Mouse (Mus musculus) left cerebral cortex, adult 11 months (tissue): ENCODE measurements around the gene Gm21149.
"Not testable (repeated sequence)": the region's sequence is repeated elsewhere in the genome, so short reads cannot be mapped to it uniquely, and the experiment has no call there.

Experiments
- DNase-seq: peaks from one replicate; pipeline ENCODE4 v3.0.0; 2022; ENCODE audit warnings: low spot score

Gene Gm21149

DNA sequence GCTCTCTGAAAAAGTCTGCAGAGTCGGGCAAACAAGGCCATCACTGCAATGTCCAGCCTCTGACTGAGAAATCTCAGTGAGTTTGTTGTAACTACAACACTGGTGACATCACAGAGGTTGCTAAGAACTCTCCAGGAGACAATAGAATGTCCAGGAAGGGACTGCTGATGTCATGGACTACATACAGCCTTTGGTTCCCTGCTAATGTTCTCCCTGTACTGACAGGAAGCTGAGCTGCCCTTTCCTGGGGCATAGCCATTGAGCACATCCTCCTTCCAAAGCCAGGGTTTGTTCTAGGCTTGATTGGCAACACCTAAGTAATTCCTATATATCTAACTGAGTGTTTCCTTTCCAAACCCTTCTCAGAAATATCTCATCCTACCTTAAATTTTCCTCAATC is at the start of gene Gm21149:
TSS of gene Gm21149 (minus strand) at position 101 of the 400 bp plus-strand sequence.
- DNase-seq = not testable (repeated sequence)

- not testable (repeated sequence) for DNase-seq
These were observed 46.1 kb upstream of the Gm21149 start for GRCm38 (mm10) chr5:15522470-15522869.

DNA sequence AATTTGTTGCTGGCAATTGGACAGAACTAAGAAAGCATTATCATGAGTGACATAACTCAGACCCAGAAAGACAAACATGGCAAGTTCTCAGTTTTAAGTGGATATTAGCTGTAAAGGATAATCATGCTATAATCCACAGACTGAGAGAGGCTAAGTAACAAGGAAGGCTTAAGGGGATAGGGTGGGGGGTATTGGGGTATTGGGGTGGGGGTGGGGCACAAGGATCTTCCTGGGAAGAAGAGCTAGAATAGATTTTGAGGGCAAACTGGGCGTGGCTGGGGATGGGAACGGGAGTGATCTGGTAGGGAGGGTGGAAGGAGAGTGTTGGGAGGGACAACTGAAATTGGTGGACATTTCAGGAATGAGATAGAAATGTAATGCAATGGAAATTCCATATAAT is 45.7 kb upstream of the Gm21149 start:
- not testable (repeated sequence) for DNase-seq

- not testable (repeated sequence) for DNase-seq
These were observed 44.1 kb upstream of the Gm21149 start for GRCm38 (mm10) chr5:15520418-15520817.

DNA sequence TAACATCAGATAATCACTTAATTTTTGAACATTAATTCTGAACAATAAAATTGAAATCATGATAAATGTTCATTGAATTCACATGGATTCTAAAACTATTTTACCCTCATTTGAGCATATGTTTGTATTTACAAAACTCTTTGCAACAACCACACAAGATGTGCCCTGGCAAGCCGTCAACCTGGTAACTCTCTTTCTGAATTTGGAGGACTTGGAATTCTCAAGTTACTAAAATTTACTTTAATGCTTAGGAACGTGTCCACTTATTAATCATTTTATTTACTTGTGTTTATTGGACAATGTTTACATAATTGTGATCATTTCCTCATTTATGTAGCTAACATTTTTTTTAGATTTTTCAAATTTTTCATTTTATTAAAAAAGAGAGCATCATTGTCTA is 40.8 kb upstream of the Gm21149 start:
- not testable (repeated sequence) for DNase-seq

GRCm38 (mm10) chr5:15512236-15512635 is 35.9 kb upstream of the Gm21149 start:
- DNase-seq = not testable (repeated sequence)

DNA sequence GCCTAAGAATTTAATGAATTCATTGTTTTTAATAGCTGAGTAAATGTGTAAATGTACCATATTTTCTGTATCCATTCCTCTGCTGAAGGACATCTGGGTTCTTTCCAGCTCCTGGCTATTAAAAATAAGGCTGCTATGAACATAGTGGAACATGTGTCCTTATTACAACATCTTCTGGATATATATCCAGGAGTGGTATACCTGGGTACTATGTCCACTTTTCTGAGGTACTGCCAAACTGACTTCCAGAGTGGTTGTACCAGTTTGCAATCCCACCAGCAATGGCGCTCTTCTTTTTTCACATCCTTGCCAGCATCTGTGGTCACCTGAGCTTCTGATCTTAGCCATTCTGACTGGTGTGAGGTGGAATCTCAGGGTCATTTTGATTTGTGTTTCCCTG is 33.6 kb upstream of the Gm21149 start:
- not testable (repeated sequence) for DNase-seq

- DNase-seq = not testable (repeated sequence)
These were observed 32.4 kb upstream of the Gm21149 start for GRCm38 (mm10) chr5:15508460-15509451.

- DNase-seq = not testable (repeated sequence)
These were observed 31.6 kb upstream of the Gm21149 start for GRCm38 (mm10) chr5:15507757-15508459.

GRCm38 (mm10) chr5:15507309-15507619 is 30.9 kb upstream of the Gm21149 start:
- DNase-seq = no peak

DNA sequence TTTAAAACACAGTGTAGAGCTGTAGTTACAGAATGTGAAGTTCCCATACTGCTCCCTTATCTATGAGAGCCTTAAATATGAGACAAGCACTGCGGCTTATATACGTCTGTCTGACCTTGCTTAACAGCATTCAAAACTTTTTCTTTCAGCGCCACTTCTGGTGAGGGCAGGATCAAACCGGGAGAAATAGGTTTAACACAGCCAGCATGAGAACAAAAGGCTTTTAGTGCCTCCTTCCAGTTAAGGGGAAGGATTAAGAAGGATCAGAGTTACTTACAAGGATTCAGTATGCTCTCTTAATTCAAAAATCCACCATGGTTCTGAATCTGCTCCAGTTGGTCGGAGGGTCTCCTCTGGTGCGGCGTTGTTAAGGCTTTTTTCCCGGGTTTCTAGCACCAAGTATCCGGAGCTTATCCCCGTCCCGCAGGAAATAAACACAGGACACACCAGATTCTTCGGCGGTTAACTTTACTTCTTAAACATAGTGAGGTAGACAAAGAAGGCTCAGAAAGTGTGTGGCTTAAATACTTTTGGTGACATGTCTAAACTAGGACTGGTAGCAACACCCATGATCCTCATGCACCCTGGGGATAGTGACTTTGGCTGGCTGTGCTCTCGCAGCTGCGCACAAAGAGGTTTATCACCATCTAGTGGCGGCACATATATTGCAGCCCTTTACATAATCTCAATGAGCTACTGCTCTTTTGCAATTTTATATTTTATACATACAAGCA is 30.4 kb upstream of the Gm21149 start:
- no peak for DNase-seq

DNA sequence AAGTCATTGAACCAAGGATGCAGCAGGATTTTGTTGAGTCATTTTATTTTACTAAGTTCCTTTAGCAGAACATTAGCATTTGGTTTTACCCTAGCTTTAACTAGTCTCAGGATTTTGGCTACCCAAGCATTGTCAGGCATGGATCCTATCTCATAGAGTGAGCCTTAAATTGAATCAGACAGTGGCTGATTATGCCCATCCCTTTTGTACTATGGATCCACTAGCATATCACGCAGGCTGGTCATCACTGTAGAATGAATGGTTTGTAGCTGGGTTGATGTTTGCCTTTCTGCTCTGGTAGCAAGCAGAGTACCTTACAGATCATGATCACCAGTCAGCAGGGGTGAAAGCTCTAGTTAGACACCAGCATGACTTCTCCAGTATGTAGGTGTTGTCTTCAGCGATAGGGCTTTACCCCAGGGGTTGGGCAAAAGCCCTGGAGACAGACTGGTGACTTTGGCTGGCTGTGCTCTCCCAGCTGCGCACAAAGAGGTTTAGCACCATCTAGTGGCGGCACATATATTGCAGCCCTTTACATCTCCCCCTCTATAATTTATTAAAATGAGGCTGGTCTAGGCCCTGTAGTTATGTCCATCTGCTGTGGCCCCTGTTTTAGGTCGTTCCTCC is 22.6 kb upstream of the Gm21149 start:
- peak; percentile 16 for DNase-seq

- not testable (repeated sequence) for DNase-seq
These were observed 22.0 kb upstream of the Gm21149 start for GRCm38 (mm10) chr5:15498350-15498749.

DNA sequence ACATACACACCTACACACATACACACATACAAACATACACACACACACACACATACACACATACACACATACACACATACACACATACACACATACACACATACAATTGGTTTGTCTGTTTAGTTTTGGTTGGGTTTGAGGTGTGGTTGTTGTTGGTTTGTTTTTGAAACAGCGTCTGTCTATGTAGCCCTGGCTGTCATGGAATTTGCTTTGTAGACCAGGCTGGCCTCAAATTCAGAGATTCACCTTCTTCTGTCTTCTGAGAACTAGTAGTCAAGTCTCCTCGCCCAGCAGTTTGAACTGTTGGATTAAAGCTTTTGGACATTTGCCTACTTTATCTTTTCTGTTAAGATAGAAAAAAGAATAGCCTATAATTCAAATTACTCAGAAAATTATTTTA is 14.6 kb upstream of the Gm21149 start:
- not testable (repeated sequence) for DNase-seq

GRCm38 (mm10) chr5:15488743-15489142 is 12.4 kb upstream of the Gm21149 start:
- no peak for DNase-seq

DNA sequence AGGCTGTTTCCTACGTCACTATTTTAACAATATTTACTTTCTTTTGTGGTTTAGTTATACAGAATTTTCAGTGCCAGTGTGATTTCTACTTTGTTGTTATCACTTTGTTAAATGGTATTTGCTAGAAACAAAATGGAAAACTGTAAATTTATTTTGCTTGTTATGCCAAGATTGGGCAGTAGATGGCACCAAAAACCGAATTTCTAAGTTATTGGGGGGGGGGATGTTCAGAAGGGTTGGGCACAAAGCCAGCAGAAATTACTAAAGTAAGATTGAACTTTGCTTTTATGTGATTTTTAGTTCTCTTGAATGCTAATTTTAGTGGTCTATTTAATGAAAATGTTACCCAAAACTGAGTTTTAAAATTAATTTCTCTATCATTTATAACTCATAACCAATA is 8.3 kb upstream of the Gm21149 start:
- not testable (repeated sequence) for DNase-seq

- DNase-seq = not testable (repeated sequence)
These were observed 7.3 kb upstream of the Gm21149 start for GRCm38 (mm10) chr5:15483576-15483975.

GRCm38 (mm10) chr5:15482815-15483214 is 6.5 kb upstream of the Gm21149 start:
- DNase-seq = not testable (repeated sequence)

DNA sequence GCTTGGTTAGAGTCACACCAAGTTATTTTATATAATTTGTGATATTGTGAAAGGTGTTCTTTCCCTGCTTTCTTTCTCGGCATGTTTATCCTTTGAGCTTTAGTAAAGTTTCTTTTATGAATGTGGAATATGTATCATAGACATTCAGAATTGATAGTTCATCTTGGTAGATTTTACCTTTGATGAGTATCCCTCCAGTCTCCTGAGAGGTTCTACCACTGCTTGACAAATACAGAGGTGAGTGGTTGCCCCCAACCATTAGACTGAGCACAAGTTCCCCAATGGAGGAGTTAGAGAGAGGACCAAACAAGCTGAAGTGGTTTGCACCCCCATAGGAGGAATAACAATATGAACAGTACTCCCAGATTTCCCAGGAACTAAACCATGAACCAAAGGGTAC is 6.2 kb downstream of the Gm21149 start:
- DNase-seq = not testable (repeated sequence)

- DNase-seq = not testable (repeated sequence)
These were observed 8.6 kb downstream of the Gm21149 start for GRCm38 (mm10) chr5:15467768-15468167.

DNA sequence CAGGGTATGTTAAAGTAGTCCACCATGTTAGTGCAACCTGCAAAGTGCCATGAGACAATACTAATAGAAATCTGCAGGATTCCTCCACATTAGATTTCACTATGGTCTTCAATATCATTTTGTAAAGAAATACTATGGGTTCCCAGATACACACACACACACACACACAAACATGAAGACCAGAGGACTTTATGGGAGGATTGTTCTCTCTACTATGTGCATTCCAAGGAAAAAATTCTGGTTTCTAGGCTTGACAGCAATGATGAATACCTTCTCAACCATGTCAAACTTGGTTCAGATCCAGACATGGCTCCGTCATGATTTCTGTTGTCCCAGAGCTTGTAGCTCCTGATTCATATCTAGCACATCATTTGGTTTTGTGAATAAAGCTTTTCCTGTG is 10.1 kb downstream of the Gm21149 start:
- DNase-seq = not testable (repeated sequence)

- not testable (repeated sequence) for DNase-seq
These were observed 12.8 kb downstream of the Gm21149 start for GRCm38 (mm10) chr5:15463561-15463960.
